Mouse (Mus musculus) B cell, adult (primary cell): ENCODE data around the gene Slc13a5. TPM values are rescaled to one million over a fixed set of nuclear protein-coding genes. Genes with fewer than 3 reads are reported as not detected.

ENCODE experiments used
- total RNA-seq: library from RNA; stranded (reverse); gene quantifications from 4 replicates; pipeline ENCODE4 v1.2.4, GENCODE M21; 2023; ENCODE audit not compliant: inconsistent age

The Slc13a5 gene
- total RNA-seq: not detected in 4 replicates

DNA sequence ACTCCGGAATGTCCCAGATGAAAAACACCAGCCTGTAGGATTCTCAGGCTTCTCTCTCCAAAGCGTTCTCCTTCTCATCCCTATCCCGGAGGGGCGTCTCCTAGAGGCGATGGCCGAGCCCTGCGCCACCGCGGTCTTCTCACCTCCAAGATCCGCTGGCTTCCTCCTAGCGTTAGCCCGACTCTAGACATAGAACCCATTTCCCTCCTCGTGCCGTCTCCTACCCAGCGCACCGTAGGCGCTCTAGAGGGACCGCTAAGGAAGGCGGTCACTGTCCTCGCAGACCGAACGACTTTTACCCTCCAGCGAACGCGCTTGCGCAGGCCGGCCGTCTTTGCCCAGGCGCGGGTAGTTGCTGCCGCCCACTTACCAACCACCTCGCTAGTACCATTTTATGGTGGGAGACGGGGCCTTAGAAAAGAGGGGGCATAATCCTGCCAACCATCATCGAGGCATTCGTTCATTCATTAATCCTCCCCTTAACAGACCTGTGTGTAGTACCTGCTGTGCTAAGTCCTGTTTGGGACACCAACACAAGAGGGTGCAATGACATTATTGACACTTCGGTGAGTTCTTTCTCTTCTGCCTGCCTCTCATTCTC, at the start of gene Slc13a5:
Slc13a5 (minus strand) TSS at position 263 of the 601 bp plus-strand sequence.

DNA sequence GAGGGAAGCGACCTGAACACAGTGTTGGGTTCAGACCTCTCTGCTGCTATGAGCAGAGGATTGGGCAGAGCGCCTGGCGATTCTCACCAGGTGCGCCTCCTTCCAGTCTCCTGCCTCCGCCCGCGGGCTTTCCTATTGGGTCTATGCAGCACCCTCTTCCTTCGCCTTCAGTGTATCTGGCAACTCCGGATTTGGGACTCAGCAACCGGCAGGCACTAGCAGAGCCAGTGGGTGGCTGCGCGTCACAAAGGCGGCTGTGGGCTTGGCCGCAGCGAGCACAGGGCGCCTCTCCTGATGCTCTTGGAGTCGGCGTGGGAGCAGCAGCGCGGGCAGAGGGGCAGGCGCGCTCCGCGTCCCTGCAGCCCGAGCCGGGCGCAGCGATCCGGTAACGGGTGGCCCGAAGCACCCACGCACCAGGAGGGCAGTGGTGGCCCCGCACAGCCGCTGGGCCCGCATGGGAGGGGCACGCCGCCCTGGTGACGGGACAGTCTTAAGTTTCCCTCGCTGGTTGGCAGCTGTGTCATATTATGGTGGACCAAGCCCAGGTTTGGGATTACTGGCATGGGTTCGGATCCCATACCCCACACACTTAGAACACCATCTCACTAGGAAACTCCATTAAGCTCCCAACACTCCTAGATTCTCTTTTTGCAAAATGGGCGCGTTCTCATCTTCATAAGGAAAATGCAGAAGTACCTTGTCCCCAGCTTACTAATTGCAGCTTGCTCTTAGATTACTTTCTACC, 47.3 kb upstream of the Slc13a5 start, which contains the start of gene Fbxo39:
Fbxo39 (plus strand) TSS at position 294 of the 745 bp plus-strand sequence.

DNA sequence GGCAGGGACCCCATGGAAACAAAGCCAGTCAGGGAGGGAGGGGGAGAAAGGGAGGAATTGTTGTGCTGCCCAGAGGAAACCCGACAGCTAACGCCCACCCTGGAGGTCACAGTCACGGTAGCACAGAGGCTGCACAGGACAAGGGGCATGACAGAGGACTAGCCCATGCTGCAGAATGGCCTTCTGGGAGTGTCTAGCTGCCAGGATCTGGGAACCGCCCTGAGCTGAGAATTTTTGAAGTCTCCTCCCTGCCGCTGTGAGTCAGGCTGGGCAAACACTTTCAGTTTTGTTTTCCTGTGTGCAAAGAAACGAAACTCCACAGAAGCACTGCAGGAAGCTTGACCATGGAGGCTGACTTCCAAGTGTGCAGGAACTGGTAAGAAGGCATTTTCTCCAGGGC, 34.3 kb upstream of the Slc13a5 start, which contains the start of gene Xaf1:
Xaf1 (plus strand) TSS at position 296 of the 400 bp plus-strand sequence.

DNA sequence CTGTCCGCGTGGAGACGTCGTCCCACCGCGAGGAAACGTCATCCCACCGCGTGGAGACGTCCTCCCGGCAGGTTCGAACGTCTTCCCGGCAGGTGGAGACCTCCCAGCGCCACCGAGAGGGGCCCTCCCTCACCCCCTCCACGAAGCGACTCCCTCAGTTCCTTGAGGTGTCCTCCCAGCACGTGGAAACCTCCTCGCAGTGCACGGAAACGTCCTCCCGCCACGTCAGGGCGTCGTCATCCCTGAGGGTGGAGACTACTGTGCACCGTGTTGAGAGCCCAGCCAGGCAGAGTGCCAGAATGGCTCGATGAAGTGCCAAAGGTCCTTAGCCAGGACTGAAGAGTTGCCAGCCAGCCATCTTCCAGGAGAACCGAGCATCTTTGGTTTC, 51.6 kb downstream of the Slc13a5 start, which contains the start of gene Med31:
Med31 (minus strand) TSS at position 183 of the 388 bp plus-strand sequence.

DNA sequence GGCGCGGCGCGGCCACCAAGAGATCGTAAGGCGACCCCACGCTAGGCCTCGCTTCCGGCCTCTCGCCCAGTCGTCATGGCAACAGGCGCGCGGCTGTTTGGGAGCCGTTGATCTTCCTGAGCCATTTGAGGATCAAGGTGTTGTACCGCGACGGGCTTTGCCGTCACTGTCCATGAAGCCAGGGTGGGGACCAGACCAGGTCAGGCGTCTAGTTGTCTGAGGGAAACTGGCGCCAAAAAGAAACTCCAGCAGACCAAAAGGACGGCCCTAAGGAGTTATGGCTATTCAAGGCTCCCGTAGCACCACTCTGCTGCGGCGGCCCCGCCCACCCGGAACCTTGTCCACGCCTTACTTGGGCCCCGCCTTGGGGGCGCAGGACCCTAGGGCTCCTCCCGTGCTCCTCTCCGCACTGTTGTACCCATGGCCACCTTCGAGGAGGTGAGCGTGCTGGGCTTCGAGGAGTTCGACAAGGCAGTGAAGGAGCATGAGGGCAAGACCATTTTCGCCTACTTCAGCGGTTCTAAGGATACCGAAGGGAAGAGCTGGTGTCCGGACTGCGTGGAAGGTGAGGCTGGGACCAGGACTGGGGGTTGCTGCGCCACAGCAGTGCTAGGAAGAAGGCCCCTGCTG, 59.7 kb downstream of the Slc13a5 start, which contains the start of the genes 4933427D14Rik and Txndc17:
4933427D14Rik (minus strand) TSS at position 256 of the 630 bp plus-strand sequence.
Txndc17 (plus strand) TSS at position 344 of the 630 bp plus-strand sequence.

DNA sequence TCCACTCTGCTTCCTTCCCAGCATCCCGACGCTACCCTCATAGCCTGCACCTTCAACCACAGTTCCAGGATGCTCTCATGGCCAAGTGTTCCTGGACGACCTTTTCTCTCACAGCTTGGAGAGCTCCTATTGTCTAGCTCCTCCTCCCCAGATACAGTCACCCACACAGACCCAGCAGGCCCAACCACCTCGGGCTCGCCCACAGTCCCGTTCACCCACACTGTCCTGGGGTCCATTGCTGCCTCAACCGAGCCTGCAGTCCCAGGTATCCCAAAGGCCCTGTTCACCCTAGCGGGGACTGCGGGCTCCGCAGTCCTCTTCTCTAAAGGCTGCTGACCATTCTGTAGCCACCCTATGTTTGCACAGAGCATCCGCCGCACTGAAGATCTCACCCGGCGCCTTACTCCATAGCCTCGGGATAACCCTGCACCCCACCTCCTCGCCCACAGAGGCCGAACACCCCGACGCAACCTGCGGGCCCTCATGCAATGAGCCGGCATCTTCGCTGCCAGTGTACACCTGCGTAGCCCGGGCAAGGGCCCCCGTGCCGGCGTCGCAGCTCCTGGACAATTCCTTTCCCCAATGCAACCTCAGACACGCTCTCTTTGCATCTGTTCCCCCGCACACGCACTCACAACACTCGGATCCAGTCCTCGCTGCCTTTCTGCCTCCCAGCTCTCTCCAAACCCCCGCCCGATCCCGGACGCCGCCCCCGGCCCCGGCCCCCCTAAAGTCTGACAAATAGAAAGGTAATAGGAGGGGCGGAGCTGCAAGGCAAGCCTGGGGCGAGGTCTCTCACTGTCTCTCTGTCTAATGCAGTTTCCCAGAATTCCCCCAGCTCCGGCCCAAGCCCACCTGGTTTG, 60.5 kb downstream of the Slc13a5 start, which contains the start of gene Gm43951:
Gm43951 (minus strand) TSS at position 500 of the 863 bp plus-strand sequence.

Other genes starting within 250 kb of the Slc13a5 start
- not detected in 4 replicates for gene Aipl1, start 229.7 kb downstream of the Slc13a5 start, total RNA-seq
- gene Pimreg, start 225.2 kb downstream of the Slc13a5 start, total RNA-seq: 0.33 to 0.96 TPM (median 0.44 TPM) in 4 replicates
- not detected in 4 replicates for gene Pitpnm3, start 131.4 kb downstream of the Slc13a5 start, total RNA-seq
- gene Gm43951, start 60.4 kb downstream of the Slc13a5 start, total RNA-seq: 0.39 to 1.5 TPM (median 1.3 TPM) in 4 replicates
- gene 4933427D14Rik, start 59.8 kb downstream of the Slc13a5 start, total RNA-seq: 11.9 to 15.6 TPM (median 13.2 TPM) in 4 replicates
- 26.7 to 36.4 TPM (median 29.0 TPM) in 4 replicates for gene Txndc17, start 59.7 kb downstream of the Slc13a5 start, total RNA-seq
- 37.0 to 44.4 TPM (median 38.9 TPM) in 4 replicates for gene Med31, start 51.6 kb downstream of the Slc13a5 start, total RNA-seq
- gene Xaf1, start 34.4 kb upstream of the Slc13a5 start, total RNA-seq: 37.8 to 60.0 TPM (median 46.9 TPM) in 4 replicates
- gene Fbxo39, start 47.2 kb upstream of the Slc13a5 start, total RNA-seq: not detected in 4 replicates
- not detected in 4 replicates for gene Tekt1, start 95.2 kb upstream of the Slc13a5 start, total RNA-seq
- gene Smtnl2, start 144.5 kb upstream of the Slc13a5 start, total RNA-seq: 0.48 to 0.69 TPM (median 0.51 TPM) in 3 of 4 replicates, not detected in the other
- not detected in 4 replicates for gene Ggt6, start 168.3 kb upstream of the Slc13a5 start, total RNA-seq
- 169 to 183 TPM (median 175 TPM) in 4 replicates for gene Mybbp1a, start 174.1 kb upstream of the Slc13a5 start, total RNA-seq
- 45.7 to 47.9 TPM (median 47.1 TPM) in 4 replicates for gene Spns2, start 222.7 kb upstream of the Slc13a5 start, total RNA-seq